Mouse (Mus musculus) kidney, adult 2 months (tissue): ENCODE measurements around the gene Phf14.

Experiments
- CTCF ChIP-seq: fragments of 200-500 bp; conservative IDR thresholded peaks from 2 replicates; pipeline ENCODE4 v1.5.1; 2011; ENCODE audit warnings: low read depth, mild to moderate bottlenecking, control low read depth, low read length, moderate library complexity, mixed read lengths; ENCODE audit not compliant: insufficient read depth, insufficient read length
- POLR2A ChIP-seq: fragments of 200-500 bp; IDR thresholded peaks from one replicate; pipeline ENCODE4 v1.6.1; 2011; ENCODE audit warnings: low read depth, low read length, control low read depth

- no peak for TF ChIP-seq POLR2A
- no peak for TF ChIP-seq CTCF
Measured at GRCm38 (mm10) chr6:11933403-11933802, 25.8 kb downstream of the Phf14 start.
